Mouse (Mus musculus) urinary bladder, postnatal 4 days (tissue): Measurements from ENCODE around the gene Defb11.
"Not testable (repeated sequence)": the region's sequence is repeated elsewhere in the genome, so short reads cannot be mapped to it uniquely, and the experiment has no call there.

Experiments
- DNase-seq, 2 experiments: peaks; one replicate each; pipeline ENCODE4 v3.0.0; 2021 to 2022; ENCODE audit warnings: low spot score in 2 of 2

The Defb11 gene

GRCm38 (mm10) chr8:21906290-21906689 lies at the start of gene Defb11:
Defb11 (minus strand) TSS chr8:21906412.
- DNase-seq = not testable (repeated sequence)

- DNase-seq = no peak
Observed at GRCm38 (mm10) chr8:21955321-21955720, 49.1 kb upstream of the Defb11 start.

GRCm38 (mm10) chr8:21947311-21948017 lies 41.3 kb upstream of the Defb11 start:
- no peak for DNase-seq

- DNase-seq = no peak
Observed at GRCm38 (mm10) chr8:21946462-21946861, 40.2 kb upstream of the Defb11 start, which contains the start of gene Defb13. Defb13 (plus strand) TSS chr8:21946762.

- DNase-seq = not testable (repeated sequence)
Observed at GRCm38 (mm10) chr8:21938052-21938451, 31.8 kb upstream of the Defb11 start, which contains the start of gene Defb35. Defb35 (plus strand) TSS chr8:21938352.

- DNase-seq = no peak
Observed at GRCm38 (mm10) chr8:21932610-21933009, 26.4 kb upstream of the Defb11 start, which contains the start of gene Defb15. Defb15 (minus strand) TSS chr8:21932710.

GRCm38 (mm10) chr8:21930754-21931153 lies 24.5 kb upstream of the Defb11 start:
- not testable (repeated sequence) for DNase-seq

GRCm38 (mm10) chr8:21915625-21916024 lies 9.4 kb upstream of the Defb11 start:
- no peak for DNase-seq

- no peak for DNase-seq
Observed at GRCm38 (mm10) chr8:21912554-21912953, 6.3 kb upstream of the Defb11 start.

- DNase-seq = no peak
Observed at GRCm38 (mm10) chr8:21911931-21912330, 5.7 kb upstream of the Defb11 start.

- DNase-seq = not testable (repeated sequence)
Observed at GRCm38 (mm10) chr8:21885321-21885720, 20.9 kb downstream of the Defb11 start, which contains the start of gene Defb9. Defb9 (minus strand) TSS chr8:21885421.

GRCm38 (mm10) chr8:21858586-21858985 lies 47.6 kb downstream of the Defb11 start, which contains the start of gene Defb10:
Defb10 (plus strand) TSS chr8:21858901.
- not testable (repeated sequence) for DNase-seq
